Mouse (Mus musculus): ENCODE data around the gene Lmod3.

GRCm38 (mm10) chr6:97221205-97222025 is 31.1 kb downstream of the Lmod3 start:
- TF ChIP-seq CTCF (IDR thresholded peaks at IDR 0.05) (no peak), POLR2A (IDR thresholded peaks at IDR 0.05; ENCODE audit: insufficient read depth, low read depth, low read length) (no peak)

Data from heart, adult 2 months (tissue).